Mouse (Mus musculus) limb, embryonic 12.5 days (tissue): ENCODE data around the gene Nkx1-1. TPM values are rescaled to one million over a fixed set of nuclear protein-coding genes. Genes with fewer than 3 reads are reported as not detected.

Experiments used
- ATAC-seq: fragments of 200-750 bp; cut with Nextera tagmentation; 2 replicates; pipeline ENCODE4 v1.8.0; 2017; ENCODE audit warnings: low read depth, moderate TSS enrichment; ENCODE audit not compliant: insufficient number of reproducible peaks, insufficient read depth, low FRiP score, low TSS enrichment
- H3K27ac ChIP-seq: fragments of 300-500 bp; sonication (generic); 2 replicates; pipeline ENCODE4 v1.5.1; 2016; ENCODE audit warnings: mild to moderate bottlenecking, moderate library complexity
- H3K27me3 ChIP-seq: fragments of 300-500 bp; sonication (generic); 2 replicates; pipeline ENCODE4 v1.6.1; 2016; ENCODE audit warnings: mild to moderate bottlenecking, moderate library complexity
- H3K36me3 ChIP-seq: fragments of 300-500 bp; sonication (generic); 2 replicates; pipeline ENCODE4 v1.6.1; 2016; ENCODE audit warnings: mild to moderate bottlenecking, moderate library complexity
- H3K4me1 ChIP-seq: fragments of 300-500 bp; sonication (generic); replicated peaks from 2 replicates; pipeline ENCODE4 v1.6.1; 2016
- H3K4me2 ChIP-seq: fragments of 300-500 bp; sonication (generic); 2 replicates; pipeline ENCODE4 v1.6.1; 2016; ENCODE audit warnings: mild to moderate bottlenecking, moderate library complexity
- H3K4me3 ChIP-seq: fragments of 300-500 bp; sonication (generic); replicated peaks from 2 replicates; pipeline ENCODE4 v1.5.1; 2016; ENCODE audit warnings: mild to moderate bottlenecking
- H3K9ac ChIP-seq: fragments of 300-500 bp; sonication (generic); replicated peaks from 2 replicates; pipeline ENCODE4 v1.6.1; 2016; ENCODE audit warnings: mild to moderate bottlenecking, moderate library complexity
- H3K9me3 ChIP-seq: fragments of 300-500 bp; sonication (generic); 2 replicates; pipeline ENCODE4 v1.6.1; 2016; ENCODE audit warnings: mild to moderate bottlenecking, moderate library complexity
- WGBS: fragments of 180-500 bp; shearing (Covaris S2); methylation state at CpG from one replicate; pipeline ENCODE4 v1.1.7; 2016; 5-methylcytosine and 5-hydroxymethylcytosine counted together
- polyA plus RNA-seq: library from polyadenylated mRNA; unstranded; fragments of >200 nt; fragmentation: Nextera tagmentation; extraction: Ambion mirVana; gene quantifications from 2 replicates; pipeline ENCODE4 v1.2.1, GENCODE M21; 2016

Gene Nkx1-1
- polyA plus RNA-seq, 1 experiment from 2014 or later: not detected

- no peak overlapping the region for H3K4me3 ChIP-seq
- no peak overlapping the region for H3K9ac ChIP-seq
- H3K4me2 ChIP-seq: no peak overlapping the region
- 57% methylated on average over 12 of the region's 12 CpGs for WGBS
- no peak overlapping the region for H3K27ac ChIP-seq
- H3K4me1 ChIP-seq: no peaks in the 10 kb centered on the region; the same call in 1 of the 2 replicates
- ATAC-seq: no peak
- peaks cover 28% of the 10 kb centered on the region for H3K36me3 ChIP-seq
- H3K9me3 ChIP-seq: no peaks in the 10 kb centered on the region
- no peaks in the 10 kb centered on the region for H3K27me3 ChIP-seq
Measured at GRCm38 (mm10) chr5:33400819-33401218, 33.0 kb downstream of the Nkx1-1 start.

- H3K4me3 ChIP-seq: no peak overlapping the region
- ATAC-seq: no peak
- H3K9me3 ChIP-seq: no peaks in the 10 kb centered on the region
- H3K4me2 ChIP-seq: no peak overlapping the region
- H3K4me1 ChIP-seq: peaks cover 5% of the 10 kb centered on the region
- peaks cover 17% of the 10 kb centered on the region for H3K36me3 ChIP-seq
- H3K27me3 ChIP-seq: peaks cover 12% of the 10 kb centered on the region
- no peak overlapping the region for H3K27ac ChIP-seq
- H3K9ac ChIP-seq: no peak overlapping the region
- WGBS: 89% methylated on average over 7 of the region's 7 CpGs
Measured at GRCm38 (mm10) chr5:33396828-33397227, 36.9 kb downstream of the Nkx1-1 start.

GRCm38 (mm10) chr5:33395693-33396092 lies 38.1 kb downstream of the Nkx1-1 start:
- Histone ChIP-seq H3K4me2 (no peak overlapping the region), H3K4me3 (no peak overlapping the region), H3K27ac (no peak overlapping the region), H3K4me1 (peaks cover 5% of the 10 kb centered on the region), H3K27me3 (peaks cover 12% of the 10 kb centered on the region), H3K36me3 (peaks cover 28% of the 10 kb centered on the region), H3K9me3 (no peaks in the 10 kb centered on the region), H3K9ac (no peak overlapping the region)
- 86% methylated on average over 11 of the region's 11 CpGs for WGBS
- no peak for ATAC-seq

- ATAC-seq: peak; percentile 66
- Histone ChIP-seq H3K4me3 (no peak overlapping the region), H3K9ac (no peak overlapping the region), H3K36me3 (peaks cover 42% of the 10 kb centered on the region), H3K4me2 (no peak overlapping the region), H3K9me3 (no peaks in the 10 kb centered on the region), H3K27me3 (peaks cover 12% of the 10 kb centered on the region), H3K27ac (no peak overlapping the region), H3K4me1 (peaks cover 5% of the 10 kb centered on the region)
- WGBS: 11% methylated on average over 7 of the region's 7 CpGs
Measured at GRCm38 (mm10) chr5:33393803-33394202, 40.0 kb downstream of the Nkx1-1 start.

GRCm38 (mm10) chr5:33387550-33387949 lies 46.2 kb downstream of the Nkx1-1 start:
- H3K4me2 ChIP-seq: no peak overlapping the region
- peaks cover 53% of the 10 kb centered on the region for H3K36me3 ChIP-seq
- no peak overlapping the region for H3K9ac ChIP-seq
- no peak overlapping the region for H3K4me3 ChIP-seq
- 86% methylated on average over 11 of the region's 11 CpGs for WGBS
- no peak overlapping the region for H3K27ac ChIP-seq
- no peaks in the 10 kb centered on the region for H3K9me3 ChIP-seq
- no peak for ATAC-seq
- no peaks in the 10 kb centered on the region for H3K27me3 ChIP-seq
- H3K4me1 ChIP-seq: no peaks in the 10 kb centered on the region

Other genes starting within 250 kb of the Nkx1-1 start
- 1.4 and 2.4 TPM in 2 replicates for gene Spon2, start 215.5 kb downstream of the Nkx1-1 start, polyA plus RNA-seq
- 427 and 439 TPM in 2 replicates for gene Ctbp1, start 159.0 kb downstream of the Nkx1-1 start, polyA plus RNA-seq
- 135 and 141 TPM in 2 replicates for gene Maea, start 98.5 kb downstream of the Nkx1-1 start, polyA plus RNA-seq
- gene Uvssa, start 55.4 kb downstream of the Nkx1-1 start, polyA plus RNA-seq: 11.1 and 12.1 TPM in 2 replicates
- 71.5 and 78.8 TPM in 2 replicates for gene Fam53a, start 195.7 kb upstream of the Nkx1-1 start, polyA plus RNA-seq
- gene Gm9903, start 195.9 kb upstream of the Nkx1-1 start, polyA plus RNA-seq: 0.46 and 0.74 TPM in 2 replicates
- gene Slbp, start 218.6 kb upstream of the Nkx1-1 start, polyA plus RNA-seq: 307 and 311 TPM in 2 replicates
- 258 and 275 TPM in 2 replicates for gene Tacc3, start 224.2 kb upstream of the Nkx1-1 start, polyA plus RNA-seq
- gene Tmem129, start 224.4 kb upstream of the Nkx1-1 start, polyA plus RNA-seq: 41.9 and 42.8 TPM in 2 replicates